Mouse (Mus musculus) splenic B cell, adult 2 months (primary cell): ENCODE data around the gene Ncmap.
"Not testable (repeated sequence)": the region's sequence is repeated elsewhere in the genome, so short reads cannot be mapped to it uniquely, and the experiment has no call there.

Source experiments
- DNase-seq: peaks from one replicate; pipeline ENCODE4 v3.0.0-alpha.2; 2011; ENCODE audit warnings: low read depth, low spot score
- H3K27me3 ChIP-seq: 2 replicates; pipeline ENCODE4 v1.6.1; 2012; ENCODE audit warnings: mild to moderate bottlenecking, low read length, moderate library complexity, mixed read lengths; ENCODE audit not compliant: control insufficient read depth, poor library complexity, insufficient read depth, severe bottlenecking
- H3K36me3 ChIP-seq: 2 replicates; pipeline ENCODE4 v1.6.1; 2012; ENCODE audit warnings: mild to moderate bottlenecking, low read length, moderate library complexity, mixed read lengths; ENCODE audit not compliant: control insufficient read depth, poor library complexity, insufficient read depth, severe bottlenecking

The Ncmap gene

GRCm38 (mm10) chr4:135385614-135386013 lies 12.4 kb downstream of the Ncmap start:
- H3K36me3 ChIP-seq: no peaks in the 10 kb centered on the region
- H3K27me3 ChIP-seq: no peaks in the 10 kb centered on the region
- DNase-seq: no peak

- Histone ChIP-seq H3K27me3 (no peaks in the 10 kb centered on the region), H3K36me3 (no peaks in the 10 kb centered on the region)
- peak; percentile 86 for DNase-seq
Observed at GRCm38 (mm10) chr4:135382316-135382715, 15.7 kb downstream of the Ncmap start.

GRCm38 (mm10) chr4:135381355-135381754 lies 16.7 kb downstream of the Ncmap start:
- Histone ChIP-seq H3K36me3 (no peaks in the 10 kb centered on the region), H3K27me3 (no peaks in the 10 kb centered on the region)
- DNase-seq: no peak

- no peak for DNase-seq
- Histone ChIP-seq H3K27me3 (no peaks in the 10 kb centered on the region), H3K36me3 (no peaks in the 10 kb centered on the region)
Observed at GRCm38 (mm10) chr4:135377241-135377640, 20.8 kb downstream of the Ncmap start.

- peak; percentile 41 for DNase-seq
- Histone ChIP-seq H3K27me3 (no peaks in the 10 kb centered on the region), H3K36me3 (no peaks in the 10 kb centered on the region)
Observed at GRCm38 (mm10) chr4:135375444-135375843, 22.6 kb downstream of the Ncmap start.

- peak; percentile 27 for DNase-seq
- H3K36me3 ChIP-seq: no peaks in the 10 kb centered on the region
- no peaks in the 10 kb centered on the region for H3K27me3 ChIP-seq
Observed at GRCm38 (mm10) chr4:135373299-135373698, 24.7 kb downstream of the Ncmap start.

DNA sequence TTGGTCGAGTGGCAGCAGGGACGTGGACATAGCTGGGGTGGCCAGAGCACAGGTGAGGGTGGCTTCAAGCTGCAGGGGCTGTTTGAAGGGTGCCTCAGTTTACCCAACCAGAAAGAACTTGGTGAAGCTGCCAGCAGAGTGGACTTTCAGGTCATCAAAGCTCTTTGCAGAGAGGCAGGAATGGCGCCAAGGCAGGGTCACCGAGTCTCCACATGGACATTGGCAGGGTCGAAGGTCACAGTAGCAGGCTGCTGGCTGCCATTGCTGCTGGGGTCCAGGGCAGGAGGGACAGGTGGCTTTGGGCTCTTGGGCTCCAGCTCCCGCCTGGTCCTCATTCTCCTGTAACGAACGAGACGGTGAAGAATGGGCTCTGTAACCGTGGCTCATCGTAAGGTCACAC lies 27.7 kb downstream of the Ncmap start:
- H3K36me3 ChIP-seq: no peaks in the 10 kb centered on the region
- DNase-seq: no peak

GRCm38 (mm10) chr4:135362828-135363227 lies 35.2 kb downstream of the Ncmap start:
- H3K36me3 ChIP-seq: no peaks in the 10 kb centered on the region
- no peaks in the 10 kb centered on the region for H3K27me3 ChIP-seq
- DNase-seq: no peak

More for the DNA sequence above, 27.7 kb downstream of the Ncmap start:
- H3K27me3 ChIP-seq: no peaks in the 10 kb centered on the region

GRCm38 (mm10) chr4:135361722-135362121 lies 36.3 kb downstream of the Ncmap start:
- H3K27me3 ChIP-seq: no peaks in the 10 kb centered on the region
- no peaks in the 10 kb centered on the region for H3K36me3 ChIP-seq
- no peak for DNase-seq

DNA sequence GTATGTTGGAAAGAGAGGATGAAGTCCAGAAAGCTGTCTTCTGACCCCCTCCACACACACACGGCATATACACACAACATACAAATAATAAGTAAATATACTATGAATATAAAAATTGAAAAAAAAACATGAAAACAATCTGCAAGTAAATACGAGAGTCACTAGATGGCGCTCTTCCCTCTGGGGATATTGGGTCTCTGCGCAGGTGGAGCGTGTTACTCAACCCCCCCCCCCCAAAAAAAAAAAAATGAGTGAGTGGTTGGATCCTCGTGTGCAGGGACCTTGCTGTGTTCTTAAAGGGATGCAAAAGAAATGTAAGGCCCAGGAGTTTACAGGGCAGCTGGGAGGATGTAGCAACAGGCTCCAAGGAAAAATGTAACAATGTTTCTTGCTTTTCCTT lies 39.3 kb downstream of the Ncmap start:
- Histone ChIP-seq H3K36me3 (no peaks in the 10 kb centered on the region), H3K27me3 (no peaks in the 10 kb centered on the region)
- DNase-seq: peak; percentile 88

DNA sequence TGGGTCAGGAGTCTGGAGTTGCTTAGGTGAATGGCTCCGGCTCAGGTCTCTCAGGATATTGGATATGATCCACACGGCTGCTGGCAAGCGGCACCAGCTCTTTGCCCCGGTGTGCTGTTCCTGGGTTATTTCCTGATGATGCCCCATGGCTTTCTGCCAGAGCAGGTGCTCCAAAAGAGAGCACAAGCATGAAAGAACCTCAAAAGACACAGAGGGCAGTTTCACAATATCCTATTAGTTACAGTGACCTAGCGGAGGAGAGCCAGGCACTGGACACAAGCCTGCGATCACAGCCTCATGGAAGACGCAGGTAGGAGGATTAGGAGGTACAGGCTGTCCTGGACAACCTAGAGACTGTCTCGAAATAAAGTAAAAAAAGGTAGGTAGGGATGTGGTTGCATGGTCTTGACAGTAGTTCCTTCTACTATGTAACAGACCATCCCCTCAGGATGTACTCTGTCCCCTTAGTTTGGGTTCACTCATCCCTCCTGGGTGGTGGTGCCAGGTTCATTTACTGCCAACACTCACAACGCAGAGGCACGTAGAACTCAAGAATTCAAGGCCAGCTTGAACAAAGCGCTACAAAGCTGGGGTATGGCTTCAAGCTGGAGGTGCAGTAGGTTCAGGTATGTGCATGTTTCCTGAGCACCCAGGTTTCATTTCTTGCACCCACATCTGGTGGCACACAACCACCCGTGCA lies 40.7 kb downstream of the Ncmap start:
- H3K36me3 ChIP-seq: no peaks in the 10 kb centered on the region
- H3K27me3 ChIP-seq: no peaks in the 10 kb centered on the region
- no peak for DNase-seq

DNA sequence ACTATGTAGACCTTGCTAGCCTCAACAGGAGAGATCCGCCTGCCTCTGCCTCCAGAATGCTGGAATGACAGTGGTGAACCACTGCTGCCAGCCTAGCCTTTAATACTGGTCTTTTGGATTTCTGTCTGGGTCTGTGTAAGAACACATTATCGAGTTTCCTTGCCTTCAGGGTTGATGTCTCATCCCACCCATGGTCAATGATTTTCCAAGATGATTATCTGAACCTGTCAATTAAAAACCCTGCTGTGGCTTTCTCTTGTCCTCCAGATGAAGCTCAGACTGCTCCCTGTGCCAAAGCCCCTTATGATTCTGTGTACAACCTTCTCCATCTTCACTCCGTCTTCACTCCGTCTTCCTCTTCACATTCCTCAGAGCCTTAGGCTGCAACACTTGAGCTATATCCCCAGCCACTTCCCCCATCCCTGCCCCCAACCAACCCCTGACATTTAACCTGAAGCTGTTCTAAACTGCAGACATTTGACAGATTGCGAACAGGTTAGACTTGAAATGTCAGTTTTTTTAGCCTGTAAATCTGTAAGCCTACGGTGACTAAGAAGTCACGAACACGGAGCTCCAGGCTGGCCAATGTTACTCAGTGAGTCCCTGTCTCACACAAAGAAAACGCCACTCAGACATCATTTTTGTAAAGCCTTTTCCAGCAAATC lies 42.0 kb downstream of the Ncmap start:
- Histone ChIP-seq H3K27me3 (no peaks in the 10 kb centered on the region), H3K36me3 (no peaks in the 10 kb centered on the region)
- no peak for DNase-seq

GRCm38 (mm10) chr4:135354751-135355150 lies 43.3 kb downstream of the Ncmap start:
- H3K27me3 ChIP-seq, DNase-seq, H3K36me3 ChIP-seq: not testable (repeated sequence)

DNA sequence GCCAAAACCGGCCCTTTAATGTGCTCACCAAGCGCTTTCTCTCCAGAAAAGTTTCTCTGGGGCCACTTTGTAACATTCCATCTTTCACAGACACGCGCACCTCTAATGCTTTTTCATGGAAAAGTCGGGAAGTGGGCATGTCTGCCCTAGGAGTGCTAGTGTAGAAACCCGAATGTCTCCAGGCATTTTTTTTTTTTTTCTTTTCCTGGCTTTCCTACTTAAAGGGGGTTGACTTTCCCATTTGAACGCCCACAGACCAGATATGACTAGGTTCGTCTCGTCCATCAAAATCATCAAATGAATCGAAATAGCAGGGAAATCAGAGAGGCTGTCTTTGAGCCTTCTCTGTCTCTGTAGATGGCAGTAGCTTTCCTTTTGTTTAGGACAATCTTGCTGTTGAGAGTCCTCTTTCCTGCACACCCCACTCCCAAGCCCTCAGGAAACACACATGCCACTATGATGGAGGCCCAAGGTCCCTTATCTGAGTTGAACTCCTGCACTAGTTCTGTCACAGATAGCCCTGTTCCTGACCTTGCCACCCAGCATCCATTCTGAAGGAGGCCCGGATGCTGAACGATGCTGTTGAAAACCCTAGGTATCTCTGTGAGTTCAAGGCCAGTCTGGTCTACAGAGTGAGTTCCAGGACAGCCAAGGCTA lies 44.1 kb downstream of the Ncmap start:
- Histone ChIP-seq H3K27me3 (no peaks in the 10 kb centered on the region), H3K36me3 (no peaks in the 10 kb centered on the region)
- peak; percentile 20 for DNase-seq

DNA sequence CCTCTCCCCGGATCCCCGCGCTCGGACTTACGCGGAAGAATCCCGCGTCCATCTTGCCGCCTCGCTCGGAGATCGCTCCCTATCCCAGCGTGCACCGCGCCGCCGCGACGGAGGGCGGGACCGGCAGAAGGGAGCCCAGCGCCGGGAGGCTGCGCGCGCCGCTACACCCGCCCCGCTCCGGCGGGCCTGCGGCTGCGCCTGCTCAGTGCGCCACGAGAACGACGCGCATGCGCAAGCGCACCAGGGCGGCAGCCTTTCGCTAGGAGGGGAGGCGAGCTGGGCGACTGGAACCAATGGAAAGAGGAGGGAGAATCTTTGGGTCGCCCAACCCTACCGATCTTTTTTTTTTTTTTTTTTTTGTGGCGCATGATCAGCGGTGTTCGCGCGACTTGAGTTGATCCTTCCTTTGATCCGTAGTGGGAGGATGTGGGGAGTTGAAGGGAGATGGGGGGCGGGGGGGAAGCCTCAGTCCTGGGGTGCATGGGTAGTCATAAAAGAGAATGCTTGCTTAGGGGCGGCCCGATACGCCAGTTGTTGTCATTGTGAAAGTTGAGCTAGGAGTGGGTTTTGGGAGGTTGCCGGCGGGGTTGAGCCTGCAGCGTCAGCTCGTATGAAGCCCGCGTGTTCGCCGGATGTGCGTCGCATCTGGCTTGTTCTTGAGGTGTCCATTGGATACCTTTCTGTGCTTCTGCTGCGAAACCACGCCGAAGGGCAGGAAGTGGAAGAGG lies 44.8 kb downstream of the Ncmap start, which contains the start of gene Srrm1:
TSS of gene Srrm1 (minus strand) at position 256 of the 728 bp plus-strand sequence.
- no peaks in the 10 kb centered on the region for H3K27me3 ChIP-seq
- H3K36me3 ChIP-seq: no peaks in the 10 kb centered on the region
- DNase-seq: peak; percentile 99
